Mouse (Mus musculus) C2C12 (cell line): ENCODE data around the gene Gm6763. TPM values are rescaled to one million over a fixed set of nuclear protein-coding genes. Genes with fewer than 3 reads are reported as not detected.
"Not testable (repeated sequence)": the region's sequence is repeated elsewhere in the genome, so short reads cannot be mapped to it uniquely, and the experiment has no call there.

Experiments used
- H3K27me3 ChIP-seq: one replicate; pipeline ENCODE4 v1.6.1; 2011; ENCODE audit not compliant: control insufficient read depth, insufficient read depth, insufficient read length
- H3K36me3 ChIP-seq: one replicate; pipeline ENCODE4 v1.6.1; 2011; ENCODE audit not compliant: control insufficient read depth, insufficient read depth
- H3K4me3 ChIP-seq: one replicate; pipeline ENCODE4 v1.5.1; 2011; ENCODE audit warnings: mild to moderate bottlenecking, control low read depth; ENCODE audit not compliant: poor library complexity, insufficient read depth, severe bottlenecking
- H3K79me2 ChIP-seq: one replicate; pipeline ENCODE4 v1.6.1; 2011; ENCODE audit not compliant: control insufficient read depth, insufficient read depth
- H3K79me3 ChIP-seq: one replicate; pipeline ENCODE4 v1.6.1; 2011; ENCODE audit warnings: low read depth, control low read depth
- H3ac ChIP-seq: one replicate; pipeline ENCODE3; 2011; ENCODE audit warnings: low read depth; ENCODE audit not compliant: control insufficient read depth, insufficient read length
- CEBPB ChIP-seq: IDR thresholded peaks from one replicate; pipeline ENCODE4 v1.6.1; 2011; ENCODE audit warnings: low read depth, mild to moderate bottlenecking, control low read depth, moderate library complexity
- CTCF ChIP-seq: IDR thresholded peaks from one replicate; pipeline ENCODE4 v1.5.1; 2011; ENCODE audit not compliant: control insufficient read depth, insufficient read depth, insufficient read length
- FOSL1 ChIP-seq: IDR thresholded peaks from one replicate; pipeline ENCODE4 v1.8.0; 2011; ENCODE audit warnings: mild to moderate bottlenecking, low read length; ENCODE audit not compliant: poor library complexity, insufficient read depth, severe bottlenecking
- MAX ChIP-seq: IDR thresholded peaks from one replicate; pipeline ENCODE4 v1.6.1; 2011; ENCODE audit warnings: mild to moderate bottlenecking, control low read depth
- MYOD1 ChIP-seq: IDR thresholded peaks from one replicate; pipeline ENCODE4 v1.6.1; 2011; ENCODE audit warnings: low read depth; ENCODE audit not compliant: control insufficient read depth, insufficient read length
- MYOG ChIP-seq: IDR thresholded peaks from one replicate; pipeline ENCODE4 v1.6.1; 2011; ENCODE audit not compliant: control insufficient read depth, insufficient read length; ENCODE audit errors: extremely low read depth
- USF1 ChIP-seq: IDR thresholded peaks from one replicate; pipeline ENCODE4 v1.6.1; 2011; ENCODE audit warnings: low read depth, mild to moderate bottlenecking, control low read depth, moderate library complexity
- long read RNA-seq, 2 experiments: library from polyadenylated mRNA; unstranded; transcript quantifications; one replicate each; pipeline ENCODE4 v2.0.0; 2019 to 2020
- polyA plus RNA-seq: library from polyadenylated mRNA; unstranded; fragments of >200 nt; fragmentation: generic; extraction: Trizol; gene quantifications from one replicate; pipeline ENCODE4 v1.2.1, GENCODE M21; 2012; ENCODE audit warnings: missing spikeins

Gene Gm6763
- not detected for polyA plus RNA-seq
- long read RNA-seq, experiment 1, result 0 reads
- long read RNA-seq, experiment 2, result 0 reads

- not testable (repeated sequence) for H3K27me3 ChIP-seq, H3K36me3 ChIP-seq, H3K79me2 ChIP-seq, H3ac ChIP-seq, H3K79me3 ChIP-seq, H3K4me3 ChIP-seq
Observed at GRCm38 (mm10) chr10:104151197-104151596, at the start of gene Gm6763. Gene Gm6763 (plus strand): TSS chr10:104151497.

GRCm38 (mm10) chr10:104110044-104110443 is 41.3 kb upstream of the Gm6763 start:
- H3K27me3 ChIP-seq, result no peaks in the 10 kb centered on the region
- H3ac ChIP-seq, result no peak overlapping the region
- no peaks in the 10 kb centered on the region for H3K36me3 ChIP-seq
- TF ChIP-seq FOSL1 (no peak), MAX (no peak), MYOD1 (no peak), CEBPB (no peak), CTCF (no peak)
- no peak overlapping the region for H3K4me3 ChIP-seq
- no peaks in the 10 kb centered on the region for H3K79me3 ChIP-seq
- no peaks in the 10 kb centered on the region for H3K79me2 ChIP-seq

- H3K36me3 ChIP-seq, result no peaks in the 10 kb centered on the region
- no peak overlapping the region for H3ac ChIP-seq
Observed at GRCm38 (mm10) chr10:104118312-104118711, 33.0 kb upstream of the Gm6763 start.

GRCm38 (mm10) chr10:104142687-104143086 is 8.6 kb upstream of the Gm6763 start, which contains the start of gene Gm21293:
Gene Gm21293 (plus strand): TSS chr10:104142987.
- not testable (repeated sequence) for H3K36me3 ChIP-seq, H3ac ChIP-seq, H3K4me3 ChIP-seq, H3K79me2 ChIP-seq, H3K27me3 ChIP-seq, H3K79me3 ChIP-seq

More at GRCm38 (mm10) chr10:104118312-104118711, 33.0 kb upstream of the Gm6763 start:
- no peak for TF ChIP-seq MYOG
- no peak for TF ChIP-seq FOSL1
- TF ChIP-seq CTCF, result no peak
- TF ChIP-seq CEBPB, result no peak
- no peak for TF ChIP-seq USF1
- TF ChIP-seq MAX, result no peak
- TF ChIP-seq MYOD1, result no peak
- Histone ChIP-seq H3K79me3 (no peaks in the 10 kb centered on the region), H3K4me3 (no peak overlapping the region), H3K79me2 (no peaks in the 10 kb centered on the region), H3K27me3 (no peaks in the 10 kb centered on the region)

- not testable (repeated sequence) for H3K79me3 ChIP-seq
Observed at GRCm38 (mm10) chr10:104159706-104160105, 8.4 kb downstream of the Gm6763 start, which contains the start of gene Gm8764. Gene Gm8764 (plus strand): TSS chr10:104160006.

GRCm38 (mm10) chr10:104168215-104168614 is 16.9 kb downstream of the Gm6763 start, which contains the start of gene Gm21304:
Gene Gm21304 (plus strand): TSS chr10:104168515.
- H3ac ChIP-seq, H3K27me3 ChIP-seq, H3K36me3 ChIP-seq, H3K79me2 ChIP-seq, H3K79me3 ChIP-seq, H3K4me3 ChIP-seq: not testable (repeated sequence)

More at GRCm38 (mm10) chr10:104159706-104160105, 8.4 kb downstream of the Gm6763 start, which contains the start of gene Gm8764:
- not testable (repeated sequence) for H3K79me2 ChIP-seq, H3K27me3 ChIP-seq, H3K4me3 ChIP-seq, H3ac ChIP-seq, H3K36me3 ChIP-seq

GRCm38 (mm10) chr10:104176724-104177123 is 25.4 kb downstream of the Gm6763 start, which contains the start of gene Gm21312:
Gene Gm21312 (plus strand): TSS chr10:104177024.
- not testable (repeated sequence) for H3K27me3 ChIP-seq, H3K79me3 ChIP-seq, H3K36me3 ChIP-seq, H3K4me3 ChIP-seq, H3ac ChIP-seq, H3K79me2 ChIP-seq

GRCm38 (mm10) chr10:104185233-104185632 is 33.9 kb downstream of the Gm6763 start, which contains the start of gene Gm20765:
Gene Gm20765 (plus strand): TSS chr10:104185533.
- H3K79me2 ChIP-seq, H3ac ChIP-seq, H3K36me3 ChIP-seq, H3K27me3 ChIP-seq, H3K4me3 ChIP-seq, H3K79me3 ChIP-seq: not testable (repeated sequence)

- not testable (repeated sequence) for H3K4me3 ChIP-seq, H3K36me3 ChIP-seq, H3K79me2 ChIP-seq, H3K79me3 ChIP-seq, H3ac ChIP-seq, H3K27me3 ChIP-seq
Observed at GRCm38 (mm10) chr10:104193742-104194141, 42.4 kb downstream of the Gm6763 start, which contains the start of gene Gm4340. Gene Gm4340 (plus strand): TSS chr10:104194042.
